Comparison of ENCODE assay signal across 26 mouse cellular contexts in genomic region chr17:27011167-27011566, GRCm38 (mm10). TPM values are rescaled to one million over a fixed set of nuclear protein-coding genes. Genes with fewer than 3 reads are reported as not detected.
DNase-seq lines count a peak whose midpoint lies in the region; ATAC-seq lines count a peak whose summit lies in the region.
"Had no signal": no experiment of that assay in that cellular context is flagged by ENCODE, and none has a peak within 500 bp of the region (broad histone marks: within the 10 kb centered on the region; RNA-seq: fewer than 3 reads in every experiment).

No protein-coding gene starts in this region.

- H3K4me1 ChIP-seq in midbrain, embryonic 16.5 days (ENCODE audit: control insufficient read depth, insufficient read depth, low read length) = no peaks in the 10 kb centered on the region
- H3K4me1 ChIP-seq: embryonic facial prominence, embryonic 12.5 days; embryonic facial prominence, embryonic 15.5 days had no signal

- H3K4me3 ChIP-seq in midbrain, embryonic 16.5 days (ENCODE audit: low read depth, low read length) = no peak overlapping the region
- H3K4me3 ChIP-seq: embryonic facial prominence, embryonic 12.5 days; embryonic facial prominence, embryonic 15.5 days; heart, adult 2 months; heart, embryonic 10.5 days; heart, embryonic 13.5 days had no signal

- intact Hi-C loops in left cerebral cortex, postnatal 4 days (cut with DNase I) = no loop called here

- DNase-seq in frontal cortex, postnatal 10 days (ENCODE audit: low spot score in 2 of 2) = no peak
- DNase-seq in left cerebral cortex, adult 18-20 months (ENCODE audit: low spot score in 2 of 2) = peak; percentile 43 to 45
- DNase-seq in left cerebral cortex, postnatal 4 days = no peak
- peak; percentile 53 for DNase-seq in right cerebral cortex, adult 18-20 months
- no peak for DNase-seq in right cerebral cortex, postnatal 14 days
- DNase-seq in telencephalon, adult 2 months (ENCODE audit: low read depth, low spot score) = peak; percentile 82
- DNase-seq: cerebellum, adult 18-20 months; cerebellum, adult 9-10 months; cerebellum, postnatal 14 days; forebrain, postnatal 0 days; gastrocnemius, postnatal 10 days; gastrocnemius, postnatal 36 days; heart, postnatal 14 days; heart, postnatal 4 days had no signal

- H3K4me2 ChIP-seq in midbrain, embryonic 16.5 days (ENCODE audit: low read length) = no peak overlapping the region
- H3K4me2 ChIP-seq: embryonic facial prominence, embryonic 12.5 days; embryonic facial prominence, embryonic 15.5 days; heart, embryonic 13.5 days; hindbrain, embryonic 14.5 days had no signal

- no peaks in the 10 kb centered on the region for H3K36me3 ChIP-seq in midbrain, embryonic 16.5 days (ENCODE audit: control insufficient read depth, insufficient read depth, low read length)
- H3K36me3 ChIP-seq: embryonic facial prominence, embryonic 12.5 days; embryonic facial prominence, embryonic 15.5 days; G1E; heart, embryonic 10.5 days; heart, embryonic 13.5 days had no signal

- no peak overlapping the region for H3K27ac ChIP-seq in midbrain, embryonic 16.5 days (ENCODE audit: low read length)
- H3K27ac ChIP-seq: embryonic facial prominence, embryonic 12.5 days; embryonic facial prominence, embryonic 15.5 days; heart, adult 2 months; heart, embryonic 13.5 days; hindbrain, embryonic 14.5 days; hindbrain, postnatal 0 days had no signal

- no peak overlapping the region for H3K9ac ChIP-seq in midbrain, embryonic 16.5 days (ENCODE audit: low read depth, low read length)
- H3K9ac ChIP-seq: embryonic facial prominence, embryonic 12.5 days; embryonic facial prominence, embryonic 15.5 days; forebrain, postnatal 0 days; heart, embryonic 13.5 days; hindbrain, embryonic 14.5 days had no signal

- ATAC-seq in frontal cortex, adult (ENCODE audit: low TSS enrichment) = peak; percentile 20
- no peak for ATAC-seq in midbrain, embryonic 16.5 days
- ATAC-seq: forebrain, embryonic 14.5 days; forebrain, postnatal 0 days; hindbrain, postnatal 0 days; Patski had no signal

- WGBS in midbrain, embryonic 16.5 days = 94% methylated on average over 10 of the region's 10 CpGs

- H3K9me3 ChIP-seq in midbrain, embryonic 16.5 days (replicated peaks; ENCODE audit: control insufficient read depth, low read length, poor library complexity, severe bottlenecking) = no peaks in the 10 kb centered on the region
- H3K9me3 ChIP-seq: embryonic facial prominence, embryonic 12.5 days; embryonic facial prominence, embryonic 15.5 days; G1E; heart, embryonic 10.5 days; heart, embryonic 13.5 days had no signal

- no peaks in the 10 kb centered on the region for H3K27me3 ChIP-seq in midbrain, embryonic 16.5 days (ENCODE audit: control insufficient read depth, insufficient read depth, low read depth, low read length)
- H3K27me3 ChIP-seq: embryonic facial prominence, embryonic 12.5 days; embryonic facial prominence, embryonic 15.5 days; heart, embryonic 13.5 days; Patski had no signal

RNA-seq across cellular contexts. Expression of gene Bak1, which starts 17.6 kb away (rescaled TPM):
- 10 to 100 TPM; 12.0 to 13.0 TPM for total RNA-seq in left cerebral cortex, adult 18-20 months (2021)
- total RNA-seq in left cerebral cortex, postnatal 4 days (2021) = 10 to 100 TPM; 30.0 to 33.9 TPM
- 2.9 and 3.7 TPM in 2 replicates for polyA plus RNA-seq in midbrain, embryonic 16.5 days (2015; fragmentation: Nextera tagmentation; extraction: Ambion mirVana)

RNA-seq across cellular contexts. Expression of gene Zbtb9, which starts 38.2 kb away (rescaled TPM):
- 10 to 100 TPM; 16.2 to 16.4 TPM for total RNA-seq in left cerebral cortex, adult 18-20 months (2021)
- 10 to 100 TPM; 17.0 to 18.1 TPM for total RNA-seq in left cerebral cortex, postnatal 4 days (2021)
- polyA plus RNA-seq in midbrain, embryonic 16.5 days (2015; fragmentation: Nextera tagmentation; extraction: Ambion mirVana) = 13.8 and 15.9 TPM in 2 replicates

RNA-seq across cellular contexts. Expression of gene Itpr3, which starts 45.9 kb away (rescaled TPM):
- 1 to 10 TPM; 2.8 to 3.0 TPM for total RNA-seq in left cerebral cortex, adult 18-20 months (2021)
- total RNA-seq in left cerebral cortex, postnatal 4 days (2021) = 1 to 10 TPM; 2.2 to 2.8 TPM
- 0.70 and 0.73 TPM in 2 replicates for polyA plus RNA-seq in midbrain, embryonic 16.5 days (2015; fragmentation: Nextera tagmentation; extraction: Ambion mirVana)

Comparison
In these comparisons a context has a peak if more than half of its experiments do, and no peak if none do; other contexts are left out.
1. DNase-seq: peak in left cerebral cortex, adult 18-20 months (2 of 2), right cerebral cortex, adult 18-20 months (single experiment) and telencephalon, adult 2 months (single experiment); none in frontal cortex, postnatal 10 days (0 of 2), left cerebral cortex, postnatal 4 days (single experiment) and right cerebral cortex, postnatal 14 days (single experiment).